Mouse (Mus musculus) urinary bladder, postnatal 4 days (tissue): Measurements from ENCODE around the gene Cnp.
"Not testable (repeated sequence)": the region's sequence is repeated elsewhere in the genome, so short reads cannot be mapped to it uniquely, and the experiment has no call there.

Experiments used
- DNase-seq, 2 experiments: peaks; one replicate each; pipeline ENCODE4 v3.0.0; 2021 to 2022; ENCODE audit warnings: low spot score in 2 of 2

Cnp gene

DNA sequence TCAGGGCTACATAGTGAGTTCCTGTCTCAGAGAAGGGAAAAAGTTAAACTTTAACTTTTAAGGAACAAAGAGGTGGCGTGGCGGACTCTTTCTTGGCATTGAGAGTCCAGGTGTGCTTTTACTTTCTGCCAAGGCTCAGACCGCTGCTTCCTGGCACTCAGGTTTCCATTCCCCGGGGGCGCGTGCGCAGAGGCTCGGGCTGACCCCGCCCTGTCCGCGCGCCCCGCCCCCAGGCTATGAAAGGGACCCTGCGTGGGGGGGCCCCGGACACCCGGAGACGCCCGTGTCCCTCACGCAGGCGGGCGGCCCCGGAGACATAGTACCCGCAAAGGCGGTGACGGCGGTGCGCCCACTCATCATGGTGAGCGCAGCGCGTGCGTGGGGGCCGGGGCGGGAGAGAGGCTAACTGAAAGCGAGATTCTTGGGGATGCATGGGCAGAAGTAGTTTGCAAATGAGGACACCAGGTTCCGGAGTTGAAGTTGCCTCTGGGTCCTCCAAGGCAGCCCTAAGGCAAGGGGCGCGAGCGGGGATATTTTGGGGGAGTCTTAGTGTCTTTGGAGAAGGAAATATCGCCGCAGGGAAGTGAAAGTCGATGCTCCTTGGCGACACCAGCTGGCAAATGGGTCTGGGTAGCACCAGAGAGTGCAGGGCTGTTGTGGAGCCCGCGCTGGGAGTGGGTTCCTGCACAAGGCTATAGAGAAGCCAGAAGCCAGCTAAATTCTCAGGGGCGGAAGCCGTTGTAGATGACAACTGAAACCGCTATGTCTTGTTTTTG, at the start of gene Cnp:
Gene Cnp (plus strand): TSS at position 197 of the 776 bp plus-strand sequence.
- DNase-seq, result peak; percentile 70 to 79

DNA sequence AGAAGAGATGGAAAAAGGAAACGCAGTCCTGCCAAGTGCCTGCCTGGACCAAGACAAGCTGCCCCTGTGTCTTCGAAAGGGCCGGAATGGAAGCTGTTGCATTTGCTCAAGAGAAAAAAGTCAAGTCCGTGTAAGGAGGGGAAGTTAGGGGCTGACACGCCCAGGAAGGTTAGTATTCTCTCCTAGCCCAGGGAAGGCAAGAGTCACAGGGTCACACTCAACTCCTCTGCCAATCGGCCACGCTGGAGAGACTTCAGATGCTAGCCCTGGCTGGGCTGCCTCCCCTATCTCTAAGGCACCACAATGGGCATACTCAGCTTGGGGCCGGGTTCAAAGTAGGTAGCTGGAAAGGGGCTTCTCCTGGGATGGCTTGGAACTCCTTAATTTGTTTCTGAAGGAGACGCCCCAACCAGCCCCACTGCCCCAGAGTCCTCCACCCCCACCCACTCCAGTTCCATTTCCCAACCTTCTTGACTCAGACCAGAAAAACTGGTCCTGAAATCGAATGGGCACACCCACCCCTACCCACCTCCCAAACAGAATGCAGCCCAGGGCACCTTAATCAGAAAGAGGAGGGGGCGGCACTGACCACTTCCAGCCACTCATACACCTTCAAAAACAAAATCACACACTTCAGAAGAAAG, 49.6 kb upstream of the Cnp start:
- no peak for DNase-seq

DNA sequence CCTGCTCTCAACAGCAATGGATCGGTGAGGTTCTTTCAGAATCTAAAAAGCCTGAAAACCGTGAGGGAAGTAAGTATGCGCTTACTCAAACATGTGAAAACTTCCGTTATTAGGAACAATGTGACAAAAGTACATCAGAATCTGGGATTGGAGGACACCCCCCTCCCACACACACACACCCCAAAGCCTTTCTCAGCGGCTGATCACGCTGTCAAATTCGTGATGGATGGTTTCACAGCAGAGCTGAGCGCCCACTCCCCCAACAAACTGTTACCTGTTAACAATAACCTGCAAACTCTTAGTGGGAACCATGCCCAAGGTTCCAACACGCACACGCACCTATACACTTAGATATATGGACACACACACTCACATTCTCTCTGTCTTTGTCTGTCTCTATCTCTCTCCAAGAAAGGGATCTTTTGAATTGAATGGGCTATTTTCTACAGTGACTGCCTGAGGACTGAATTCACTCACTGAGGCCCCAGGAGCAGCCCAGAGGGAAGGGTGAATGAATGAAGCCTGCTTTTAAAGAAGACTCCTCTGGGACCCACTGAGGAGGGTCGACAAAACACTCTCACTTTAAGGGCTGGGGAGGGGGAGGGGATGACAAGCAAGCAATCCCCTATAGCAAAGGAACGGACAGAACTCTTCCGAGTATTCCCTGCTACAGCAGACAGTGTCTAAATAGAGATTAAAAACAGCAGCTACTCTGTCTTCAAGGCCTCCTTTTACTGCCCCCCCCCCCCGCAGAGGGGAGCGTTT, 48.5 kb upstream of the Cnp start:
- no peak for DNase-seq

DNA sequence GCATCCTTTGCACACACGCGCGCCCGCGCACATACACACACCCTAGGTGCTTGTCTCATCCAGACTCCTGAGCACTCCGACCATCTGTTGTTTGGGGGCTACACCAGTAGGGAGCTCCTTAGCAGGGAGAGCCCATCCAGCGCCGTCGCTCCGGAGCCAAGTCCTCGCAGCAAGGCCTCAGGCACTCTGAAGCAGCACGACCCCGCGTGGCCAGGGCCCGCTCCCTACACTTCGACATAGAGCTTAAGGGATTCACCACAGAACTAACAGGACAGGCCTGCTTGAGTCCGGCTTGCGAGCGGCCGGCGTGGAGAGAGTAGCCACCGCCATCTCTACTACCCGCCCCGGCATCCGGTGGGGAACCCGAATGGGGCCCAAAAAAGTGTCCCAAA, 47.6 kb upstream of the Cnp start:
- DNase-seq, result peak; percentile 61 to 66

DNA sequence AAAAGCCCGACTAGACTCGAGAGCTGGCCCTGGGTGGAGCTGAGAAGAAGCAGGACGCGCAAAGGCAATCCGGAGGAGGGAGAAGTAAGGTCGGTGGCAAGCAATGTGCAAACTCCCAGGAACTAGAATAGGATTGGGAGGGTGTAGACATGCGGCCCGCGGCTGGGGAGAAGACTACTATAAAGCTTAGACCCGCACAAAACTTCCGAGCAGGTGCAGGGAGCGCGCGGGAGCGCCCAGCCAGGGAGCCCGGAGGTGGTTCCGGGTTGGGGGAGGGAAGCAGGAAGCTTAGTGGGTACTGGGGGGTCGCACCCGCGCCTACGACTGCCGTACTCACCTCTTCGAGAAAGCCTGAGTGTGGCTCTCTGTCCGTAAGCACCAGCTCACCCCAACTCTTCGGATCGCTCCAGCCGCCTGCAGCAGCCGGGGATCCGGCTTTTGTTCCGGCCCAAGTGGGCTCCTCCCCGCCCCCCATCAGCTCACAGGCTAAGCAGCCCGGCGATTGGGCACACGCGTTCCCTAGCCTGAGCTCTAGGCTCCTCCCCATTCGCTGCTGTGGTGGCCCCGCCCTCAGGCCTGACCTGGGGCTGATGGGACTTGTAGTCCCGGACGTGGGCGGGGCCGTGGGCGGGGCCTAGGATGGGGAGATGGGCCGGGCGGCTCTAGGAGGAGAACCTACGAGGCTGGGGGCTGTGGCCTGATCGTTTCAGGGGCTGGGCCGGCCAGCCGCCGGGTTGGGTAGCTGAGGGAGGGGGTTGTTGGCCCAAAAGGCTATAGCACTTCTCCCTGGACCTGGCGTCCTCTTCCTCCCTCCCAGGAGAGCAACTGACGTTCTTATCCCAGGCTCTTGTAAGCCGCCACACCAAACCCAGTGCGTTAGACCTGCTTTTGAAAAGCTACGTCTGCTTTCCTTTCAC, 47.0 kb upstream of the Cnp start, which contains the start of gene Acly:
Gene Acly (minus strand): TSS at position 543 of the 917 bp plus-strand sequence.
- peak; percentile 98 to 99 for DNase-seq

DNA sequence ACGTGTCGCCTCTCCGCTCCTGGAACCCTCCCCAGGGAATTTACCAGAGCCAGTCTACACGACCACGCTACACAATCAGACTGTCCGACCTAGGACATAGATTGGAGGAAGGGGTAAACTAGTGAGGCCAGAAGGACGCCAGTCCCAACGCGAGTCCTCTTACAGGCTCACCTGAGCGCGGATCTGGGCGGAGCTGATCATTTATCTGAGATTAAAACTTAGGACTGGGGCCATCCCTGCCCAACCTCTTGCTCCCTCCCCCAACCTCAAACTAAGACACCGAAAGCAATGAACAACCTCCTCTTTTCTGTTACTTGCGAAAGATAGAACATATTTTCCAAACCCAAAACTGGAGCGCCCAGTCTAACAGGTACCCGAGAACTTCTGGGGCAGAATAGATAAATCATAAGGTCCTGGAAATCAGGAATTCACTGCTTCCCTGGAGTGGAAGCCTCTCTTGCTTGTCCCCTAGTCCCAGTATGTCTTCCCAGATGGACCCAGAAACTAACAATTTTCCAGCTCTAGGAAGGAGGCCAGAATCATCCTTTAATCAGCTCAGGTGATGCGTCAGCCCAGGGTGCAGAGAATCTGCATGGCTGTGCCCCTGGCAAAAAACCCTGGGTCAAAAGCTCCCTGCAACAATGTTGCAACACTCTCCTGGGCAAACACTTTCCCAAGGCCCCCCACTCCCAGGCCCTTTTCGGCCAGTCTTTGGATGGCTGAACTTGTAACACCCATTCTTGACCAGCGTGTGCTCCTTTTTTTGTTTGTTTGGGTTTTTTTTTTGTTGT, 46.1 kb upstream of the Cnp start:
- no peak for DNase-seq

DNA sequence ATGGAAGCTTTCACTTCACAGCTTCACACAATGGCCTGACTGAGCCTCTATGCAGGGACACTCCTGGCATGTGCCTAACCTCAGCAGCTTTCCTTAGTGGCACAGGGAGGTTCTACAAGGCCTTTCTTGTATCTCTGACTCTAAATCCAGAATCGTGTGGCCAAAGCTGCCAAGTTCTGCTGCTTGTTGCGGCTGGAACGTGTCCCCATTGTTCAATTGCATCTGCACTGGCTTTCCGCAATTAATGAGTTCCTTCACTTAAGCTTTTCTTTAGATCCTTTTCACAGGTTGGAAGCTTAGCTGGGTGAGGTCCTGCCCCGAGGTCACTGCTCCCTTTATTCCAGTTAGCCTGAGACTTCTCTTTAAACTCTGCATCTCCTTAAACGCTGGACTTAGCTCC, 40.8 kb upstream of the Cnp start:
- no peak for DNase-seq

DNA sequence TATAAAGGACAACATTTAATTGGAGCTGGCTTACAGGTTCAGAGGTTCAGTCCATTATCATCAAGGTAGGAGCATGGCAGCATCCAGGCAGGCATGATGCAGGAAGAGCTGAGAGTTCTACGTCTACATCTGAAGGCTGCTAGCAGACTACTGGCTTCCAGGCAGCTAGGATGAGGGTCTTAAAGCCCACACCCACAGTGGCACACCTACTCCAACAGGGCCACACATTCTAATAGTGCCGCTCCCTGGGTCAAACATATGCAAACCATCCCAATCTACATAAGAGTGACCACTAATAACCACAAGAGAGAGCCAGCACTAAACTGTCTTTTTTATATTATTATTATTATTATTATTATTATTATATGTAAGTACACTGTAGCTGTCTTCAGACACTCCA, 40.3 kb upstream of the Cnp start:
- not testable (repeated sequence) for DNase-seq

DNA sequence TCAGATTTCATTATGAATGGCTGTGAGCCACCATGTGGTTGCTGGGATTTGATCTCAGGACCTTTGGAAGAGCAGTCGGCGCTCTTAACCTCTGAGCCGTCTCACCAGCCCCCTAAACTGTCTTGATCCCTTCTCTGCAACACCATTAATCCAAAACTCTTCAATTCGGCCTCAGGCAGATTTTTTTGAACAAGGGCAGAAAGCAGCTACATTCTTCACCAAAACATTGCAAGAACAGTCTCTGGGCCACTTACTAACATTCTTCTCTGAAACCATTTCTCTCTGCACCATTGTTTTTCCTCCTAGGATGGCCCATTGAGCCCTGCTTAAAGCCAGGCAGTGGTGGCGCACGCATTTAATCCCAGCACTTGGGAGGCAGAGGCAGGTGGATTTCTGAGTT, 39.9 kb upstream of the Cnp start:
- DNase-seq, result not testable (repeated sequence)

DNA sequence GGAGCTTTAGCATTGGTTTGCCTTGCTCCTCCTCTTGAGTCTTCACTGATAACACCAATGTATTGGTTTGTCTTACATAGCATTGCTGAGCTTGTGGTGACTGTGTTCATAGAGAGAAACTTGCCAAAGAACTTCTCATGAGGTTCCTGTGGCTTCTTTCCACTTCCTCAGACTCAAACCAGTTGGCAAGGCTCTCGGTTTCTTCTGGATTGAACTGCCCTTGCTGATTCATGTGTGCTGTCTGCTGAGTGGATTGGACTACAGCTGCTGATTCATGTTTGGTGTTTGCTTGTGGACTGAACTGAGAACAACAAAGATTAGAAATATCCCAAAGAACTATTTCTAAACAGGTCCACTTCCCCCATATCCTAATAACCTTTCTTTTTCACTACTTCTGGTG, 38.7 kb upstream of the Cnp start:
- no peak for DNase-seq

DNA sequence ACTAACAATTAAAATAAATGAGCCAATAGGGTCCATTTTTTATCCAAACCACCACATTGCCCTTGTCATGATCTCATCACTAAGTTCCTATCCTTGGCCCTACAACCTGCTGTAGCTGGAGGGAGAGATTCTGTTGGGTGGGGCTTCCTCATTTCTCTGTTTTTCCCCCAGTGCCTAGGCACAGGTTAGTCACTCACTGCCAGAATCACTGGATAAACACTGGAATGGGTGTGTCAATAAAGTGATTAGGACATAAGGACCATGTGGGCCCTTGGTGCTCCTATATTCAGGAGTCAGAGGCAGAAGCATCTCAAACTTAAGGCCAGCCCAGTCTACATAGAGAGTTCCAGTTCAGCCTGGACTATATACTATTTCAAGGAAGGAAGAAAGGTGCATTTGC, 38.2 kb upstream of the Cnp start:
- DNase-seq, result no peak

DNA sequence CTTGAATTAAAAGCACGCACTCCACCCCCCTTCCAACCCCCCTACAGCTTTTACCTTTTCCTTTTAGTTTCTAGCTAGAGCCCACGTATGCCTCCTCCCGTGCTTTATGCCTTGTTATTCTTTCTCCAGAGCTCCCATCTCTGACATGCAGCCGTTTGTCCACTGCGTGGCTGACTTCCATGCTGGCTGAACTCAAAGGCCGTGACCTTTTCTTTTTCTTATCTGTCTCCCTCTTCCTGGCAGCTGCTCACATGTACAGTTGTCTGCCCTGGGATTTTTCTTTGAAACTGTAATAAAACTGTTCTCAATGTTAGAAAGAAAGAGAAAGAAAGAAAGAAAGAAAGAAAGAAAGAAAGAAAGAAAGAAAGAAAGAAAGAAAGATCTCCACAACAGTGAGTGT, 33.7 kb upstream of the Cnp start:
- no peak for DNase-seq

DNA sequence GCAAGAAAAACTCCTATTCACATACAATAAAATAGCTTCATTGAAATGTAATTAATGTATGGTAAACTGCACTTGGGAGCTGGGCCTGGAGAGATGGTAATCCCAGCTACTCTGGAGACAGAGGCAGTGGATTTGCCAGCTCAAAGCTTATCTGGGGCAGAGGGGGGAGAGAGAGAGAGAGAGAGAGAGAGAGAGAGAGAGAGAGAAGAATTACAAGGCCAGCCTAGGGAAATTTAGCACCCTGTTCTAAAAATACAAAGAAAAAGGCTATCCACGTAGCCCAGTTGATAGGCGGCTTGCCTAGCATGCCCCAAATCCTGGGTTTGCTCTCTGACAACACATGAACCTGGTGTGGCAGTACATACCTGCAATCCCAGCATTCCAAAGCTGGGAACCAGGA, 33.1 kb upstream of the Cnp start:
- no peak for DNase-seq

DNA sequence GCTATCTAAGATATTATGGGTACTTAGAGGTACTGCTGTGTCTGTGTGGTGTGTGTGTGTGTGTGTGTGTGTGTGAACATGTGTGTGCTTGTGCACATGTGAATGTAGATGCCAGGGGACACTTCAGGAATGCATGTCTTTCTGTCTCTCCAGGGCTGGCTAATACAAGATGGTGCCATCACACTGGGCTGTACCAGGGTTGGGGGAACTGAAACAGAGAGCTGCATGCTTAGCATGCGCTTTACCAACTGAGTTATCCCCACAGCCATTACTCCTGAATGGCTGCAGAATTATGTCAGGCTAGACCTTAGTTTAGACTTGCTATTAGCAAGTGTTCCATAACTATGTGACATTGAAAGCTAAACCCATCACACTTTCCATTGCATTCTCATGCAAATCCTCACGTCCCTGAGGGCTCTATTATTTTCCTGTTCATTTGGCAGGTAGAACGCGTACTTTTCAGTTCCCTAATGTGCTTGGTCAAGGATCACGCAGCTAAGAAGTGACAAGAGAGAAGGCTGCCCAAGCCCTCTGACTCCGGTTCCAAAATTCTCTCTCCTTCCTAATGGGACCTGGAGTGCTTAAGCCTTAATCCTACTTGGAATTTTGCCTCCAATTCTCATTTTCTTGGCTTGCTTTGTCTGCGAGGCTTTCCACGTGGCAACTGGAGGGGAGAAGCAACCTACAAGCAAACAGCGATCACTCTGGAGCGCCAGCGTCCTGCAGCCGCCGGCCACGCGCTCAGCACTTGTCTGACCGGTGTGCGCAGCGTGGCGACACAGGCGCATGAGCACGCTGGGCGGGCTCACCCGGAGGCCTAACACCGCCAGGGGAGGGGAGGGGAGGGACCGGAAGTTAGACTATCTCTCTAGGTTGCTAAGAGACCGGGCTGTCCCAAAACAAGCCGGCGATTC, 29.6 kb upstream of the Cnp start, which contains the start of gene Ttc25:
Gene Ttc25 (plus strand): TSS at position 776 of the 914 bp plus-strand sequence.
- DNase-seq, result peak; percentile 86 to 90

DNA sequence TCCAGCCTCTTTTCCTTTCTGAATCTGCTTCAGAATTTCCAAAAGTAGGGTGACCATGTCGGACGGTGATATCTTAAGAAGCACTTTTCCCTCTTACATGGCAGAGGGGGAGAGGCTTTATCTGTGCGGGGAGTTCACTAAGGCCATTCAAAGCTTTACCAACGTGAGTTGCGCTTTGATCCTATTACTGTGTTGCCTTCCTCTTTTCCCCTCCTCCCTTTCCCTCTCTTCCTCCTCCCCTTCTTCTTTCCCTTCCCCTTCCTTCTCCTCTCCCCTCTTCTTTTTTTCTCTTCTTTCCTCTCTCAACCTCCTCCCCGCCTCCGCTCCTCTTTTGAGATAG, 29.0 kb upstream of the Cnp start:
- no peak for DNase-seq

DNA sequence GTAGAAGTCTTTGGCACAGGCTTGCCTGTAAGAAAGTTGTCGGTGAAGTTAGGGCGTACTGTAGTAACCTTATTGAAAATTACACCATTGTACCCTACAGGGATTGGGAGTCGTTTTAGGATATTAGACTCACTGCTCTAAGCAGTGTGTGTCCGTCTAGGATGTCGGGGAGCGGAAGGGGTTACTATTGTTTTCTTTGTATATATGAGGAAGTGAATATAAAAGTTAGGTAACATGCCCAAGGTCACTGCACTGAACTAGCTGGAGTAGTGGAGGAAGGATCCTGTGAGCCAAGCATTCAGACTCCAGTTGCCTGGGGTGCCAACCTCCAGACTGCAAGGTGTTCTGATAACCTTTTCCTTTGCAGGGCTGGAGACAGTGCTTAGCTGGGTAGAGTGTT, 27.7 kb upstream of the Cnp start:
- DNase-seq, result no peak

DNA sequence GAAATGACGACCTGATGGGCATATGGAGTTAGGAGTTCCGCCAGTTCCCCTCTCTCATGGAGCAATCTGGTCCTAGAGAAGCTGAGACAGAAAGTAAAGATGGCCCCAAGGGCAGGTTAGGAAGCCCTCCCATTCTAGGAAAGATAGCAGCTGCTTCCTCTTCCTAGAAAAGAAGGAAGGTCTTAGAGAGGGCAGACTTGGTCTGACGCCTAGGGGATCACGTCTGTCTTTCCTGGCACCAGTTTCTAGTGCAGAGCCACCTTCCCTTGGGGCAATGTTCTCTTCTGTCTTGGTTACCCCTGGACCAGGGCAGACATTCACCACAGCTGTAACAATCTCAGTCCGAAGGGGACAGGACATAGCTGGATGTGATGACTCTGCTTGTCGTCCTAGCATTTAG, 26.6 kb upstream of the Cnp start:
- no peak for DNase-seq

DNA sequence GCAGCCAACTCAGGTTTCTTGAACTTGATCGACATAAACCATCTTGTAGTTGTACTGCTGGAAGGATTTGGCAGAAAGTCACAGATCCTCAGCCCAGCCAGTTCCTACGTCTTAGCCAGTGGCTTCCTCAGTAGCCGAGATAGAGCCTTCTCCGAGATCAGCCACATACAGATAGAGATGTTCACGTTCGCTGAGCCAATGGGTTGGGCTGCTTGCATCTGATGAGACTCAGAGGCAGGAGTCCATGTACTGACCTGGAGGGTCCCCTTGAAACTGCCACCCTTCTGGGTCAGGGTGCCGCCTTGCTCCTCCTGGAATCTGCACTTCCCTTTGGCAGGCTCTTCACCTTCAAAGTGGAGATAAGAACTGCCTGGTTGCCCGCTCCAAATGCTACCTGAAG, 25.2 kb upstream of the Cnp start:
- DNase-seq, result no peak

DNA sequence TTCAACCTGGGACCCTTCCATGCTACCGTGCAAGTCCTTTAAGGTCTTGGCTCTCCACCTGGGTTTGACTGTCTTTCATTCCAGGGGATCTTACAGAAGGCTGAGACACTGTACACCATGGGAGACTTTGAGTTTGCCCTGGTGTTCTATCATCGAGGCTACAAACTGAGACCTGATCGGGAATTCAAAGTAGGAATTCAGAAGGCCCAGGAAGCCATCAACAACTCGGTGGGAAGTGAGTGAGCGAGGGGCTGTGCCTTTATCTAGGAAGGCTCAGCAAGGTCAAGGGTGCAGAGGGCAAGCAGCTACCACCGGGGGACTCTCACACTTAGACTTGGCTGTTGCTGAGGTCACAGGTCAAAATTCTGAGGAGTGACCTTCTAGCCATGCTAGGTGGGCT, 24.6 kb upstream of the Cnp start:
- DNase-seq, result no peak

DNA sequence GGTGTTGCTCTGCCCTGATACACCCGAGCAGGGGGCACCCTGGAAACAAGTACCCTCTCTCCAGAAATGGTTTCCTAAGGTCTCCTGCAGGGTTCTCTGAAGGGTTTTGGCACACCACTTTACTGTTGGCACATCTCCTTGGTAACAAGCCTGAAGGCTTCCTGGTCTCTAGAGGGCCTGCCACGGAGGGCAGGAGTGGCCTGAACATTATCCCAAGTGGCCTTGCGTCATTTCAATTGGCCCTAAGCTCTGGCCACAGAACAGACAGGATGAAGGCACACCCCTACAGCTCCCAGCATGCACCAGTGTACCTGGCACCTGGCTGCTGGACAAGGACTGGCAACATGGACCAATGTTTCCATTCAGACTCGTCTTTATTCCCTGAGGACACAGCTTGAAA, 21.9 kb upstream of the Cnp start:
- no peak for DNase-seq
